ENCODE assay signal across 9 mouse cellular contexts in the genomic region with DNA sequence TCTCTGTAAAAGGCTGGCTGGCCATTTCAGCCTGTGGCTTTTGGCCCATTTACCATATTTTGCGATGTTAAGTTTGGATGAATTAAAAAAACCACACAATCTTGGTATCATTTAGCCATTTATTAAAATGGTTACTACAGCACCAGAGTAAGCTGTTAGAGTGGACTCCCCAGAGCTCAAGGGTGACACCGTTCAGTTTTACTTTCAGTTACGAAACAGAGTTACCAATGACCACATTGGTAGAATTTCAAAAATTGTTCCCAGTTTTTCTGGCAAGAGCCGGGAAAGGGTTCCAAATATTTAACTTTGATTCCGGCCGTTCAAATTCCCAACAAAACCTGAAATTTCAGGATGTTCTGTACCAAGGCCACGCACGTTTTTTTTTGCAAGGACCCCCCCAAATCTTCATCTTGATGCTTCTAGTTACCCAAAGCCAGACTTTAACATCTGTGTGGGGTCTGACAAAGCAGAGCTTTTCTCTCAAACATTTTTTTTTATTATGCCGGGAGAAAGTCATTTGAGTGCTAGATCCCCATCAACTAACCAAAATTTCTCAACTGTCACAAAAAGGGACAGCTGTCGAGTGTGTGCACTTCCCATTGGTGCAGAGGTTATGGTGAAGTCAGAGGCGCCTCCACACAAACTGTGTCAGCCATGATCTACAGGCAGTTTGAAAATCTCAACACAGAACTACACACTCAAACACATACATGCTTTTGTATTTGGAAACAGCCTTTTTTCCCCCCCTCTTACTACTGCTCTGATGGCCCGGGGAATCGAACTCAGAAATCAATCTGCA. TPM values are rescaled to one million over a fixed set of nuclear protein-coding genes. Genes with fewer than 3 reads are reported as not detected.
A peak's percentile ranks its signal among the peaks of the same experiment; 100 is the strongest.
DNase-seq lines count a peak whose midpoint lies in the region; ATAC-seq and TF ChIP-seq lines count a peak whose summit lies in the region.
"Had no signal": no experiment of that assay in that cellular context is flagged by ENCODE, and none has a peak within 500 bp of the region (broad histone marks: within the 10 kb centered on the region; RNA-seq: fewer than 3 reads in every experiment).

No protein-coding gene starts in this region.

- H3K27me3 ChIP-seq in G1E (ENCODE audit: insufficient read depth, low read length) = peaks cover under 1% of the 10 kb centered on the region; the same call in 1 of the 2 replicates
- no peaks in the 10 kb centered on the region for H3K27me3 ChIP-seq in heart, embryonic 16.5 days (ENCODE audit: control insufficient read depth, insufficient read depth, low read length)
- H3K27me3 ChIP-seq: Patski had no signal

- no peaks in the 10 kb centered on the region for H3K9me3 ChIP-seq in G1E (replicated peaks)
- no peaks in the 10 kb centered on the region for H3K9me3 ChIP-seq in heart, embryonic 16.5 days (replicated peaks; ENCODE audit: control insufficient read depth, low read length)

- peak overlapping the region; percentile 76 for H3K4me2 ChIP-seq in heart, embryonic 16.5 days (ENCODE audit: low read depth, low read length)

- peaks cover 60% of the 10 kb centered on the region for H3K79me2 ChIP-seq in macrophage (ENCODE audit: inconsistent target)

- H3K27ac ChIP-seq in heart, embryonic 16.5 days (ENCODE audit: low read length) = peak overlapping the region; percentile 99
- peak overlapping the region; percentile 19; the same call in 1 of the 2 replicates for H3K27ac ChIP-seq in macrophage

- H3K36me3 ChIP-seq in G1E (replicated peaks) = peaks cover 63% of the 10 kb centered on the region
- H3K36me3 ChIP-seq in heart, embryonic 16.5 days (ENCODE audit: control insufficient read depth, insufficient read depth) = peaks cover 44% of the 10 kb centered on the region
- peaks cover 41% of the 10 kb centered on the region for H3K36me3 ChIP-seq in macrophage (ENCODE audit: inconsistent target)

- DNase-seq in heart, adult 18-20 months = peak; percentile 32 to 55
- DNase-seq in heart, adult 8-10 months (ENCODE audit: low spot score) = no peak
- DNase-seq in G1E (ENCODE audit: low spot score) = no peak
- no peak for DNase-seq in adrenal gland, postnatal 4 days (ENCODE audit: low spot score in 2 of 2)
- no peak for DNase-seq in retina, postnatal 1 day
- no peak for DNase-seq in layer of hippocampus, postnatal 10 days (ENCODE audit: low spot score in 2 of 2)

- WGBS in heart, embryonic 16.5 days = 38% methylated on average over 13 of the region's 13 CpGs
- 33% methylated on average over 13 of the region's 13 CpGs for WGBS in macrophage (ENCODE audit: missing documents)

- H3K9ac ChIP-seq in heart, embryonic 16.5 days (ENCODE audit: low read length) = peak overlapping the region; percentile 99

- peaks cover 43% of the 10 kb centered on the region for H3K4me1 ChIP-seq in G1E (ENCODE audit: insufficient read depth, low read depth, low read length)
- peaks cover 36% of the 10 kb centered on the region for H3K4me1 ChIP-seq in heart, embryonic 16.5 days (ENCODE audit: control insufficient read depth, insufficient read depth, low read length)

- TF ChIP-seq CTCF in G1E (IDR thresholded peaks at IDR 0.05; ENCODE audit: low read depth, low read length) = no peak

- H3K4me3 ChIP-seq in G1E (ENCODE audit: low read depth, low read length) (peak overlapping the region; percentile 48; the same call in 1 of the 2 replicates), macrophage (ENCODE audit: inconsistent target) (peak overlapping the region; percentile 55; the same call in 1 of the 2 replicates)
- H3K4me3 ChIP-seq in heart, embryonic 16.5 days (ENCODE audit: low read length) = peak overlapping the region; percentile 89

- ATAC-seq in G1E (ENCODE audit: extremely low read depth, insufficient number of reproducible peaks, low FRiP score, poor library complexity, severe bottlenecking) = no peak
- no peak for ATAC-seq in heart, embryonic 16.5 days (replicated peaks; ENCODE audit: extremely low read depth, insufficient read depth, low FRiP score)
- ATAC-seq: Patski had no signal

RNA-seq across cellular contexts. Expression of a gene that starts 2.8 kb away (rescaled TPM):
- total RNA-seq in heart, adult 18-20 months (2021) = 100 to 1,000 TPM; 194 to 206 TPM
- total RNA-seq in heart, adult 8-10 months (2022) = 100 to 1,000 TPM in 2 of 4 experiments, 10 to 100 TPM in 2; 90.5 to 215 (median 150) TPM
- total RNA-seq in G1E (2014; fragmentation: Nextera tagmentation) = 139 and 146 TPM in 2 replicates
- 82.9 and 104 TPM in 2 replicates for total RNA-seq in G1E (2017)
- 23.6 and 24.1 TPM in 2 replicates for polyA plus RNA-seq in G1E (2012)
- 178 and 190 TPM in 2 replicates for polyA plus RNA-seq in heart, embryonic 16.5 days (2015; fragmentation: Nextera tagmentation; extraction: Ambion mirVana)
- total RNA-seq in macrophage (2018; cell fraction: chromatin; rRNA removed) = 100 to 1,000 TPM in 9 of 26 experiments, 10 to 100 TPM in 17; 12.5 to 208 (median 81.7) TPM
- 10 to 100 TPM; 11.6 to 70.8 (median 26.9) TPM for total RNA-seq in macrophage (2018; cell fraction: cytosol; rRNA removed)
- total RNA-seq in macrophage (2018; cell fraction: nucleus; rRNA removed) = 100 to 1,000 TPM in 13 of 26 experiments, 10 to 100 TPM in 13; 44.0 to 189 (median 105) TPM
- polyA plus RNA-seq in macrophage (2018) = 7.9 to 34.0 TPM (median 16.4 TPM) in 3 replicates
- total RNA-seq in adrenal gland, postnatal 4 days (2021) = 100 to 1,000 TPM; 121 to 123 TPM
- total RNA-seq in layer of hippocampus, postnatal 10 days (2021) = 10 to 100 TPM; 64.7 to 73.8 TPM

RNA-seq across cellular contexts. Expression of a gene that starts 54.0 kb away (rescaled TPM):
- total RNA-seq in heart, adult 18-20 months (2021) = 10 to 100 TPM in 1 of 2 experiments, 1 to 10 TPM in 1; 5.9 to 13.3 TPM
- 1 to 10 TPM; 3.5 to 7.9 (median 6.1) TPM for total RNA-seq in heart, adult 8-10 months (2022)
- not detected in 2 replicates for total RNA-seq in G1E (2014; fragmentation: Nextera tagmentation)
- 0.17 and 0.55 TPM in 2 replicates for total RNA-seq in G1E (2017)
- polyA plus RNA-seq in G1E (2012) = 0.01 TPM in 1 of 2 replicates, not detected in the other
- 70.7 and 71.2 TPM in 2 replicates for polyA plus RNA-seq in heart, embryonic 16.5 days (2015; fragmentation: Nextera tagmentation; extraction: Ambion mirVana)
- total RNA-seq in macrophage (2018; cell fraction: chromatin; rRNA removed) = 1,000 to 10,000 TPM in 1 of 26 experiments, 100 to 1,000 TPM in 14, 10 to 100 TPM in 11; 65.8 to 1,056 (median 152) TPM
- 100 to 1,000 TPM in 2 of 26 experiments, 10 to 100 TPM in 24; 32.3 to 169 (median 53.6) TPM for total RNA-seq in macrophage (2018; cell fraction: cytosol; rRNA removed)
- 100 to 1,000 TPM in 18 of 26 experiments, 10 to 100 TPM in 8; 75.5 to 593 (median 137) TPM for total RNA-seq in macrophage (2018; cell fraction: nucleus; rRNA removed)
- polyA plus RNA-seq in macrophage (2018) = 34.2 to 43.0 TPM (median 36.4 TPM) in 3 replicates
- 10 to 100 TPM; 58.0 to 64.5 TPM for total RNA-seq in adrenal gland, postnatal 4 days (2021)
- total RNA-seq in layer of hippocampus, postnatal 10 days (2021) = 10 to 100 TPM; 76.7 to 78.8 TPM

Comparison
In these comparisons a context has a peak if more than half of its experiments do, and no peak if none do; other contexts are left out.
1. DNase-seq: peak in heart, adult 18-20 months (2 of 2); none in heart, adult 8-10 months (single experiment), G1E (single experiment), adrenal gland, postnatal 4 days (0 of 2), retina, postnatal 1 day (single experiment) and layer of hippocampus, postnatal 10 days (0 of 2).
2. RNA of a gene that starts 54.0 kb away (total RNA-seq): 76.7 to 78.8 TPM in layer of hippocampus, postnatal 10 days and 58.0 to 64.5 TPM in adrenal gland, postnatal 4 days; 5.9 to 13.3 TPM in heart, adult 18-20 months, 3.5 to 7.9 TPM in heart, adult 8-10 months and 0.17 to 0.55 TPM in G1E; every median in the first group is over 4 times any median in the second.
3. Peak in every context shown above with its lines, with median percentiles within 50 percentile points of each other: H3K4me3 ChIP-seq.